Mouse (Mus musculus): ENCODE measurements at regions not wholly inside any gene's neighbourhood (a gene's known extent, or its start where the extent isn't known, plus 50 kb on each side); places are given as distances from the start of the nearest gene placed in this dataset.

- H3K4me3 ChIP-seq, result no peak overlapping the region
- no peak overlapping the region for H3K4me2 ChIP-seq
- no peaks in the 10 kb centered on the region; the same call in 1 of the 2 replicates for H3K27me3 ChIP-seq
- WGBS, result 65% methylated on average over 4 of the region's 4 CpGs
- H3K9ac ChIP-seq, result no peak overlapping the region
- no peaks in the 10 kb centered on the region for H3K9me3 ChIP-seq (replicated peaks)
- H3K4me1 ChIP-seq (replicated peaks), result no peaks in the 10 kb centered on the region
- no peak for ATAC-seq (replicated peaks; ENCODE audit: insufficient number of reproducible peaks, insufficient read depth, low FRiP score, low read depth)
- no peak overlapping the region for H3K27ac ChIP-seq
- no peaks in the 10 kb centered on the region for H3K36me3 ChIP-seq
These were observed 167.9 kb downstream of the Cd83 start for GRCm38 (mm10) chr13:43952491-43952890.

- Histone ChIP-seq H3K4me2 (no peak overlapping the region), H3K27ac (no peak overlapping the region), H3K9me3 (replicated peaks) (no peaks in the 10 kb centered on the region), H3K4me1 (replicated peaks) (no peaks in the 10 kb centered on the region), H3K27me3 (no peaks in the 10 kb centered on the region; the same call in 1 of the 2 replicates), H3K4me3 (no peak overlapping the region), H3K9ac (no peak overlapping the region), H3K36me3 (no peaks in the 10 kb centered on the region)
- 85% methylated on average over 5 of the region's 5 CpGs for WGBS
- ATAC-seq (replicated peaks; ENCODE audit: insufficient number of reproducible peaks, insufficient read depth, low FRiP score, low read depth), result no peak
These were observed 168.5 kb downstream of the Cd83 start for GRCm38 (mm10) chr13:43952972-43953592.

- H3K27me3 ChIP-seq, result no peaks in the 10 kb centered on the region; the same call in 1 of the 2 replicates
- no peak overlapping the region for H3K4me3 ChIP-seq
- no peak for ATAC-seq (replicated peaks; ENCODE audit: insufficient number of reproducible peaks, insufficient read depth, low FRiP score, low read depth)
- no peaks in the 10 kb centered on the region for H3K4me1 ChIP-seq (replicated peaks)
- no peak overlapping the region for H3K4me2 ChIP-seq
- H3K27ac ChIP-seq, result no peak overlapping the region
- no peaks in the 10 kb centered on the region for H3K9me3 ChIP-seq (replicated peaks)
- no peaks in the 10 kb centered on the region for H3K36me3 ChIP-seq
- 84% methylated on average over 10 of the region's 10 CpGs for WGBS
- H3K9ac ChIP-seq, result no peak overlapping the region
These were observed 170.3 kb downstream of the Cd83 start for GRCm38 (mm10) chr13:43954714-43955393.

- no peaks in the 10 kb centered on the region; the same call in 1 of the 2 replicates for H3K27me3 ChIP-seq
- H3K4me2 ChIP-seq, result no peak overlapping the region
- no peak overlapping the region for H3K4me3 ChIP-seq
- H3K27ac ChIP-seq, result no peak overlapping the region
- no peak overlapping the region for H3K9ac ChIP-seq
- WGBS, result 85% methylated on average over 2 of the region's 2 CpGs
- no peaks in the 10 kb centered on the region for H3K36me3 ChIP-seq
- H3K4me1 ChIP-seq (replicated peaks), result no peaks in the 10 kb centered on the region
- no peaks in the 10 kb centered on the region for H3K9me3 ChIP-seq (replicated peaks)
- ATAC-seq (replicated peaks; ENCODE audit: insufficient number of reproducible peaks, insufficient read depth, low FRiP score, low read depth), result no peak
These were observed 172.5 kb downstream of the Cd83 start for GRCm38 (mm10) chr13:43957046-43957445.

GRCm38 (mm10) chr13:43959121-43959572, 174.6 kb downstream of the Cd83 start:
- no peaks in the 10 kb centered on the region for H3K4me1 ChIP-seq (replicated peaks)
- WGBS, result 54% methylated on average over 9 of the region's 9 CpGs
- ATAC-seq (replicated peaks; ENCODE audit: insufficient number of reproducible peaks, insufficient read depth, low FRiP score, low read depth), result no peak
- no peaks in the 10 kb centered on the region; the same call in 1 of the 2 replicates for H3K27me3 ChIP-seq
- no peak overlapping the region for H3K4me2 ChIP-seq
- no peaks in the 10 kb centered on the region for H3K9me3 ChIP-seq (replicated peaks)
- no peak overlapping the region for H3K9ac ChIP-seq
- H3K36me3 ChIP-seq, result no peaks in the 10 kb centered on the region
- no peak overlapping the region for H3K4me3 ChIP-seq
- no peak overlapping the region for H3K27ac ChIP-seq

- Histone ChIP-seq H3K9ac (no peak overlapping the region), H3K4me3 (no peak overlapping the region), H3K9me3 (replicated peaks) (no peaks in the 10 kb centered on the region), H3K36me3 (no peaks in the 10 kb centered on the region), H3K27me3 (no peaks in the 10 kb centered on the region), H3K4me1 (replicated peaks) (no peaks in the 10 kb centered on the region), H3K4me2 (no peak overlapping the region), H3K27ac (no peak overlapping the region)
- no peak for ATAC-seq (replicated peaks; ENCODE audit: insufficient number of reproducible peaks, insufficient read depth, low FRiP score, low read depth)
- 48% methylated on average over 6 of the region's 6 CpGs for WGBS
These were observed 176.6 kb downstream of the Cd83 start for GRCm38 (mm10) chr13:43961047-43961690.

GRCm38 (mm10) chr13:43961987-43962386, 177.4 kb downstream of the Cd83 start:
- Histone ChIP-seq H3K27ac (no peak overlapping the region), H3K4me2 (no peak overlapping the region), H3K9me3 (replicated peaks) (no peaks in the 10 kb centered on the region), H3K4me3 (no peak overlapping the region), H3K4me1 (replicated peaks) (no peaks in the 10 kb centered on the region), H3K36me3 (no peaks in the 10 kb centered on the region), H3K9ac (no peak overlapping the region), H3K27me3 (no peaks in the 10 kb centered on the region)
- 74% methylated on average over 3 of the region's 3 CpGs for WGBS
- ATAC-seq (replicated peaks; ENCODE audit: insufficient number of reproducible peaks, insufficient read depth, low FRiP score, low read depth), result no peak

GRCm38 (mm10) chr13:43963321-43963720, 178.7 kb downstream of the Cd83 start:
- ATAC-seq (replicated peaks; ENCODE audit: insufficient number of reproducible peaks, insufficient read depth, low FRiP score, low read depth), result no peak
- H3K9me3 ChIP-seq (replicated peaks), result no peaks in the 10 kb centered on the region
- no peaks in the 10 kb centered on the region for H3K27me3 ChIP-seq
- H3K4me1 ChIP-seq (replicated peaks), result no peaks in the 10 kb centered on the region
- H3K4me2 ChIP-seq, result no peak overlapping the region
- no peak overlapping the region for H3K4me3 ChIP-seq
- H3K9ac ChIP-seq, result no peak overlapping the region
- H3K36me3 ChIP-seq, result no peaks in the 10 kb centered on the region
- no peak overlapping the region for H3K27ac ChIP-seq
- WGBS, result 67% methylated on average over 3 of the region's 3 CpGs

GRCm38 (mm10) chr13:43965256-43965905, 180.8 kb downstream of the Cd83 start:
- H3K9me3 ChIP-seq (replicated peaks), result no peaks in the 10 kb centered on the region
- no peak for ATAC-seq (replicated peaks; ENCODE audit: insufficient number of reproducible peaks, insufficient read depth, low FRiP score, low read depth)
- H3K27me3 ChIP-seq, result no peaks in the 10 kb centered on the region
- H3K9ac ChIP-seq, result no peak overlapping the region
- 57% methylated on average over 4 of the region's 4 CpGs for WGBS
- H3K4me1 ChIP-seq (replicated peaks), result no peaks in the 10 kb centered on the region
- H3K27ac ChIP-seq, result no peak overlapping the region
- H3K4me2 ChIP-seq, result no peak overlapping the region
- no peak overlapping the region for H3K4me3 ChIP-seq
- H3K36me3 ChIP-seq, result no peaks in the 10 kb centered on the region

GRCm38 (mm10) chr13:43967516-43967915, 182.9 kb downstream of the Cd83 start:
- 51% methylated on average over 5 of the region's 5 CpGs for WGBS
- H3K4me1 ChIP-seq (replicated peaks), result no peaks in the 10 kb centered on the region
- H3K36me3 ChIP-seq, result no peaks in the 10 kb centered on the region
- no peak overlapping the region for H3K27ac ChIP-seq
- no peak overlapping the region for H3K4me2 ChIP-seq
- no peaks in the 10 kb centered on the region for H3K27me3 ChIP-seq
- no peak overlapping the region for H3K4me3 ChIP-seq
- no peak for ATAC-seq (replicated peaks; ENCODE audit: insufficient number of reproducible peaks, insufficient read depth, low FRiP score, low read depth)
- H3K9ac ChIP-seq, result no peak overlapping the region
- H3K9me3 ChIP-seq (replicated peaks), result no peaks in the 10 kb centered on the region

- H3K4me2 ChIP-seq, result no peak overlapping the region
- H3K36me3 ChIP-seq, result no peaks in the 10 kb centered on the region
- no peak overlapping the region for H3K27ac ChIP-seq
- H3K9me3 ChIP-seq (replicated peaks), result no peaks in the 10 kb centered on the region
- H3K9ac ChIP-seq, result no peak overlapping the region
- no peaks in the 10 kb centered on the region for H3K4me1 ChIP-seq (replicated peaks)
- H3K4me3 ChIP-seq, result no peak overlapping the region
- H3K27me3 ChIP-seq, result no peaks in the 10 kb centered on the region
- 82% methylated on average over 2 of the region's 2 CpGs for WGBS
- no peak for ATAC-seq (replicated peaks; ENCODE audit: insufficient number of reproducible peaks, insufficient read depth, low FRiP score, low read depth)
These were observed 188.3 kb downstream of the Cd83 start for GRCm38 (mm10) chr13:43972906-43973305.

All from heart, embryonic 15.5 days (tissue).